Mouse (Mus musculus) spleen, adult 2 months (tissue): ENCODE measurements around the gene Grid1. TPM values are rescaled to one million over a fixed set of nuclear protein-coding genes. Genes with fewer than 3 reads are reported as not detected.

Source experiments
- DNase-seq, 2 experiments: peaks; one replicate each; pipeline versions ENCODE4 v3.0.0 to v3.0.0-alpha.2; 2012 to 2021; ENCODE audit warnings: low spot score in 2 of 2, low read depth in 1 of 2
- H3K27ac ChIP-seq: fragments of 200-500 bp; 2 replicates; pipeline ENCODE4 v1.5.1; 2012; ENCODE audit warnings: low read length, inconsistent platforms; ENCODE audit not compliant: insufficient read depth
- H3K27me3 ChIP-seq: fragments of 200-500 bp; 2 replicates; pipeline ENCODE4 v1.6.1; 2012; ENCODE audit warnings: mild to moderate bottlenecking, moderate library complexity, low read length, inconsistent platforms; ENCODE audit not compliant: control insufficient read depth, insufficient read depth
- H3K36me3 ChIP-seq: fragments of 200-500 bp; 2 replicates; pipeline ENCODE4 v1.6.1; 2012; ENCODE audit warnings: mild to moderate bottlenecking, low read length, inconsistent platforms; ENCODE audit not compliant: control insufficient read depth, insufficient read depth
- H3K4me1 ChIP-seq: fragments of 200-500 bp; 2 replicates; pipeline ENCODE4 v1.6.1; 2011; ENCODE audit warnings: inconsistent platforms; ENCODE audit not compliant: control insufficient read depth, insufficient read depth, insufficient read length
- H3K4me3 ChIP-seq: fragments of 200-500 bp; 2 replicates; pipeline ENCODE4 v1.5.1; 2011; ENCODE audit warnings: mild to moderate bottlenecking, inconsistent platforms; ENCODE audit not compliant: insufficient read depth, insufficient read length; ENCODE audit errors: extremely low read depth
- CTCF ChIP-seq: fragments of 200-500 bp; IDR thresholded peaks from 2 replicates; pipeline ENCODE4 v1.5.1; 2011; ENCODE audit warnings: mild to moderate bottlenecking, inconsistent platforms; ENCODE audit not compliant: insufficient read depth, insufficient read length, insufficient replicate concordance; ENCODE audit errors: extremely low read depth
- POLR2A ChIP-seq: fragments of 200-500 bp; IDR thresholded peaks from 2 replicates; pipeline ENCODE4 v1.6.1; 2011; ENCODE audit warnings: low read depth, low read length, inconsistent platforms
- WGBS: fragments of 180-500 bp; shearing (Covaris S2); methylation state at CpG from one replicate; pipeline ENCODE4 v1.1.7; 2018; 5-methylcytosine and 5-hydroxymethylcytosine counted together
- polyA plus RNA-seq: library from polyadenylated mRNA; depleted of rRNA; stranded (reverse); fragments of >200 nt; gene quantifications from 2 replicates; pipeline ENCODE4 v1.2.3, GENCODE M21; 2012; rRNA removed

Grid1 gene
- polyA plus RNA-seq, result 0.02 TPM in 1 of 2 replicates, not detected in the other

- Histone ChIP-seq H3K4me3 (no peak within 1 kb of the TSS), H3K27ac (no peak within 1 kb of the TSS), H3K36me3 (no peaks in the 10 kb centered on the region), H3K4me1 (no peaks in the 10 kb centered on the region; the same call in 1 of the 2 replicates), H3K27me3 (peaks cover 32% of the 10 kb centered on the region)
- TF ChIP-seq POLR2A (no peak), CTCF (no peak)
- 2% methylated on average over 93 of the region's 96 CpGs for WGBS
- no peak for DNase-seq
Measured at GRCm38 (mm10) chr14:34819919-34820652, at the start of gene Grid1. Gene Grid1 (plus strand): TSS chr14:34820108.

DNA sequence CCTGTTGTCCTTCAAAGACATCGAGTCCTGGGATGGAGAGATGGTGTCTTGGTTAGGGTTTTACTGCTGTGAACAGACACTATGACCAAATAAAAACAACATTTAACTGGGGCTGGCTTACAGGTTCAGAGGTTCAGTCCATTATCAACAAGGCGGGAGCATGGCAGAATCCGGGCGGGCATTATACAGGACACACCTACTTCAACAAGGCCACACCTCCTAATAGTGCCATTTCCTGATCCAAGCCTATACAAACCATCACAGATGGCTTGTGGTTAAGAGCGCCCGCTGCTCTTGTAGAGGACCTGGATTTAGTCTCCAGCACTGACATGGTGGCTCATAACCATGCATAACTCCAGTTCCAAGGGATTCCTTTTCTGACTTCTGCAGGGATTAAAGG, 49.4 kb upstream of the Grid1 start:
- no peak overlapping the region for H3K4me3 ChIP-seq
- no peak for DNase-seq
- 78% methylated on average over 6 of the region's 6 CpGs for WGBS
- H3K27ac ChIP-seq, result no peak overlapping the region
- H3K4me1 ChIP-seq, result peaks cover 9% of the 10 kb centered on the region; the same call in 1 of the 2 replicates
- TF ChIP-seq POLR2A (no peak), CTCF (no peak)
- H3K36me3 ChIP-seq, result no peaks in the 10 kb centered on the region
- H3K27me3 ChIP-seq, result peaks cover 4% of the 10 kb centered on the region; the same call in 1 of the 2 replicates

- DNase-seq, result no peak
- no peak overlapping the region for H3K4me3 ChIP-seq
- H3K4me1 ChIP-seq, result peaks cover 9% of the 10 kb centered on the region; the same call in 1 of the 2 replicates
- H3K36me3 ChIP-seq, result no peaks in the 10 kb centered on the region
- peaks cover 4% of the 10 kb centered on the region; the same call in 1 of the 2 replicates for H3K27me3 ChIP-seq
- no peak for TF ChIP-seq CTCF
- TF ChIP-seq POLR2A, result no peak
- WGBS, result 18% methylated on average over 9 of the region's 9 CpGs
- H3K27ac ChIP-seq, result no peak overlapping the region
Measured at GRCm38 (mm10) chr14:34771601-34772000, 48.3 kb upstream of the Grid1 start.

DNA sequence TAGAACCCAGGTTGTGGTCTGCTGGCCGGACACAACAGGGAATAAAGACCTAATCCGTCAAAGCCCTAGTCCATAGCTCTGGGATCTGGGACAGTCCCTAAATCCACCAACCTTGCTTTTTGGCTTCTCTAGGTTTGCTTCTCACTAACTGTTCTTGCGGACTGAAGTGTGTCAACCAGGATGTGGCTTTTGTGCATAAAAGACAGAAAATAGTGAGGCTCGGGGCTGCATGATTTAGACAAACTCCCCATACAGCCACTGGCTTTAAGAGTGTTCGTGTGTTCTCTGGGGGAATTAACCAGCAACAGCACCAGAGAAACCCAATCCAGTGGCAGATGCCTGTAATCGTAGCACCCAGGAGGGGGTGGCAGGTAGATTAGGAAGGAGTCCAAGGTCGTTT, 47.8 kb upstream of the Grid1 start:
- H3K36me3 ChIP-seq, result no peaks in the 10 kb centered on the region
- TF ChIP-seq POLR2A (no peak), CTCF (no peak)
- H3K4me1 ChIP-seq, result peaks cover 9% of the 10 kb centered on the region; the same call in 1 of the 2 replicates
- H3K27ac ChIP-seq, result no peak overlapping the region
- WGBS, result 36% methylated on average over 7 of the region's 7 CpGs
- no peak overlapping the region for H3K4me3 ChIP-seq
- no peak for DNase-seq
- H3K27me3 ChIP-seq, result peaks cover 4% of the 10 kb centered on the region; the same call in 1 of the 2 replicates

GRCm38 (mm10) chr14:34773681-34774080, 46.2 kb upstream of the Grid1 start:
- TF ChIP-seq CTCF (no peak), POLR2A (no peak)

DNA sequence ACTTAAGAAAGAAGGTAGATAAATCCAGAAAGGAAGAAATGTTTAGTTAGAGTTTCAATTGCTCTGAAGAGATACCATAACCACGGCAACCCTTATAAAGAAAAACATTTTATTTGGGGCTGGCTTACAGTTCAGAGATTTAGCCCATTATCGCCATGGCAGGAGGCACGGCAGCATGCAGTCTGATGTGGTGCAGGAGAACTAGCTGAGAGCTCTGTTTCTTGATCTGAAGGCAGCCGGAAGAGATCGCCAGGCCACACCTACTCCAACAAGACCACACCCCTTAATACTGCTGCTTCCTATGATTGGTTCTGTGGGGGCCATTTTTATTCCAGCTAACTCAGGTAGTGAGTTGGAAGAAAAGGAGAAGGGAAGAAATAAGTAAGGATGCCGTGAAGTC, 45.7 kb upstream of the Grid1 start:
- no peaks in the 10 kb centered on the region for H3K36me3 ChIP-seq
- no peak overlapping the region for H3K27ac ChIP-seq
- H3K4me1 ChIP-seq, result peaks cover 5% of the 10 kb centered on the region; the same call in 1 of the 2 replicates
- no peak overlapping the region for H3K4me3 ChIP-seq
- no peak for DNase-seq
- peaks cover 3% of the 10 kb centered on the region; the same call in 1 of the 2 replicates for H3K27me3 ChIP-seq
- WGBS, result 87% methylated on average over 6 of the region's 6 CpGs
- TF ChIP-seq CTCF (no peak), POLR2A (no peak)

More at GRCm38 (mm10) chr14:34773681-34774080, 46.2 kb upstream of the Grid1 start:
- H3K4me1 ChIP-seq, result peaks cover 9% of the 10 kb centered on the region; the same call in 1 of the 2 replicates
- 80% methylated on average over 3 of the region's 3 CpGs for WGBS
- H3K4me3 ChIP-seq, result no peak overlapping the region
- H3K27ac ChIP-seq, result no peak overlapping the region
- DNase-seq, result no peak
- no peaks in the 10 kb centered on the region for H3K36me3 ChIP-seq
- H3K27me3 ChIP-seq, result peaks cover 4% of the 10 kb centered on the region; the same call in 1 of the 2 replicates
